Mouse (Mus musculus) brain, embryonic 14.5 days (tissue): Measurements from ENCODE around the gene Prickle2.

Experiments used
- CTCF ChIP-seq: fragments of 200-500 bp; IDR thresholded peaks from 2 replicates; pipeline ENCODE4 v1.5.1; 2012; ENCODE audit warnings: inconsistent platforms, mild to moderate bottlenecking, moderate library complexity, borderline replicate concordance; ENCODE audit not compliant: insufficient read depth, insufficient read length; ENCODE audit errors: extremely low read depth
- POLR2A ChIP-seq: fragments of 200-500 bp; IDR thresholded peaks from 2 replicates; pipeline ENCODE4 v1.6.1; 2012; ENCODE audit warnings: mild to moderate bottlenecking, inconsistent platforms, borderline replicate concordance; ENCODE audit not compliant: poor library complexity, insufficient read depth, insufficient read length, severe bottlenecking; ENCODE audit errors: extremely low read depth

GRCm38 (mm10) chr6:92427406-92428171 lies 278.4 kb downstream of the Prickle2 start:
- TF ChIP-seq POLR2A (no peak), CTCF (no peak)
